Mouse (Mus musculus) heart, adult 10 weeks (tissue): ENCODE data around the gene Arhgap29. TPM values are rescaled to one million over a fixed set of nuclear protein-coding genes. Genes with fewer than 3 reads are reported as not detected.

Experiments used
- polyA plus RNA-seq: library from polyadenylated mRNA; stranded (reverse); fragments of 350-450 nt; fragmentation: Illumina TruSeq; extraction: RNeasy Lipid Tissue Mini Kit (QIAGEN cat#74804); gene quantifications from one replicate; pipeline ENCODE4 v1.2.3, GENCODE M21; 2014; ENCODE audit warnings: low read depth, low replicate concordance

The Arhgap29 gene
- polyA plus RNA-seq, result 60.1 TPM

DNA sequence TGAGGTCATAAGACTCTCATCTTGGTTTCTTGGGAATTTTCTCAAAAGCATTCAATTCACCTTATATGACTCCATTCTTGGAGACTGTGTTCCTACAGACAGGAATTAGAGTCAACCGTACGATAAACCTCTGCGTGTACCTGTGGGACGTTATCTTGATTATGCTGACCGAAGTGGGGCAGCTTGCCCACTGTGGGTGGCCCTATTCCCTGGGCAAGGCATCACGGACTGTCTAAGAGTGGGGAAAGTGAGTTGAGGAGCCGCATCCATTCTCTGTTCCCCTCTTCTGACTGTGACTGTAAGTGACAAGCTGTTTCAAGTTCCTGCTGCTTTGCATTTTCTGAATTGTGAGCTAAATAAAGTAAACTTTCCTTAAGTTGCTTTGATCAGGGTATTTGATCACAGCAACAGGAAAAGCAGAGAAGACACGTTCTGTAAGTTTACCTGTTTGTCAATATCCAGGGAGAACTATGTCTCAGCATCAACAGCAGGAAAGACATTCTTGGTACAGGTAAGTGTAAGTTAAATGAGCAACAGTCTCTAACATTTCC lies at the start of gene Arhgap29:
TSS of gene Arhgap29 (plus strand) at position 501 of the 551 bp plus-strand sequence.

DNA sequence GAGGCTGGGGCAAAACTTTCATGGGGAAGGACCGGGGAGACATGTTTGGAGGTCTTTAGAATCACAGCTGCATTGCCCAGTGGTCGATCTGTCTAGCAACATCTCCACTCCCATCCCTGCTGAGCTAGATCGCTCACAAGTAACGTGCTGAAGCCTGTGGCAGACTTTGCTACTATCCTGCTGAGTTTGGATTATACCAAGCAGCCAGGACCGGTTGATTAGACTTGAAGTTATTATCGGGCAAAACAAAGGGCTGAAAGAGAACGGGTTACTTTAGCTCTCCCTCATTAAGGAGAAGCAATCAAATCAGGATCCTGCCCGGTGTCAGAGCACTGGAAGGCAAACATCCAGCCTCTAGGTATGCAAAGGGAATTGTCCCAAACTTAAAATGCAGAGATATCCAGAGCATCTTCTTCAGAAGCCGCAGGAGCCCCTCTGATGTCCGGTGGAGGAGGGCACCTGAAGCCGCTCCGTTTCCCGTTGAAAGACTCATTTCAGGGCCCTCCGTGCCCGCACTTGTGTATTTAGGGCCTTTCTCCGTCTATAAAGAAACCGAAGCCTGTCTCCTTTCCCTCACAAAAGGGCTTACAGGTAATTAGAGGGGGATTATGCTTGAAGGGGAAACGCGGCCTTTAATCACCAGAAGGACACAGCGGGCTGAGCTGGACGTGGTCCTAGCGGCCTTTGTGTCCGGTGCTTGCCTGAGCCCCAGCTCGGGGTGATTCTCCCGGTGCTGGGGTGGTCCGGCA lies 91.6 kb downstream of the Arhgap29 start, which contains the start of gene Abca4:
TSS of gene Abca4 (plus strand) at position 645 of the 749 bp plus-strand sequence.

Other genes starting within 250 kb of the Arhgap29 start
- 25.7 TPM for gene F3, start 229.0 kb upstream of the Arhgap29 start, polyA plus RNA-seq
- gene Abcd3, start 137.2 kb upstream of the Arhgap29 start, polyA plus RNA-seq, result 98.0 TPM
- 5.4 TPM for gene Abca4, start 91.9 kb downstream of the Arhgap29 start, polyA plus RNA-seq